Mouse (Mus musculus): Measurements from ENCODE around the gene Faap100.

GRCm38 (mm10) chr11:120341661-120342060, 36.9 kb downstream of the Faap100 start:
- no peak for TF ChIP-seq GATA1 (IDR thresholded peaks at IDR 0.05; ENCODE audit: low read length)
- TF ChIP-seq TAL1 (IDR thresholded peaks at IDR 0.05; ENCODE audit: low read length): no peak

Measured in erythroblast, embryonic 14.5 days (primary cell).